Mouse (Mus musculus): ENCODE data around the gene Mrpl38.

Gene Mrpl38

DNA sequence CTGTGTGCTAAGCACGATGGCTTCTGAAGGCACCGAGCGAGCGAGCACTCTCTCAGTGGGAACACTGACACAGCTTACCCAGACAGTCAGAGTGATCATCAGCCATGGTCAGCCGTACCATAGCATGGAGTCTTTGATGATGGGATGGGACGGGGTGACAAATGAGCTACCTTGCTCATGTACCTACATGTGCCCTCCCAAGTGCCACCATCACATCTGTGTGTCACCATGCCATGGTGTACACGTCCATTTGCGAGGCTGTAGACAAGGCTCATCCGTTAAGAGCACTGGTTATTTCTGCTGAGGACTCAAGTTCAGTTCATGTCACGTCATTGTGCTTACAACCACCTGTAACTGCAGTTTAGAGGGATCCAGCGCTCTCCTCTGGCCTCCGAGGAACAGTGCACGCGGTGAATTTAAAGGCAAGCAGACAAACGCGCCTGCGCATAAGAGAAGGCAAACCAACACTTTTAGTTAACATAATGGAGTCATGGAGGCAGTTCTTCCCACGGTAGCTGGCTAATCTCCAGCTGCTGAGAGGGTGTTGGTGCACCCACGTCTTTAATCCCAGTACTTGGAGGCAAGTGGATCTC, 27.0 kb downstream of the Mrpl38 start:
- DNase-seq (ENCODE audit: inconsistent age in 2 of 2, low spot score in 1 of 2): peak in 1 of 2 experiments; percentile 32

DNA sequence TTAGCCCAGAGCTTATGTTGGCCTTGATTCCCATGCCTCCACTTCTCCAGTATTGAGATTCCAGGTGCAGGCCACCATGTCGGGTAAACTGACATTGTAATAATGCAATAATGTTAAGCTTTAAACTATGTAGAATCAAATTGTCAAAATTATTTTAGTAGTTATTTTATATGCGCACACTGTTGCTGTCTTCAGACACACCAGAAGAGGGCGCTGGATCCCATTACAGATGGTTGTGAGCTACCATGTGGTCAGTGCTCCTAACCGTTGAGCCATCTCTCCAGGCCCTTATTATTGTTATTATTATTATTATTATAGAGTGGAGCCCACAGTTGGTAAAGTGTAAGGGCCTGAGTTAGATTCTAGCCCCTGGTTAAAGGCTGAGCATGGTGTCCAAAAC, 27.6 kb downstream of the Mrpl38 start:
- no peak for DNase-seq (ENCODE audit: inconsistent age in 2 of 2, low spot score in 1 of 2)

DNA sequence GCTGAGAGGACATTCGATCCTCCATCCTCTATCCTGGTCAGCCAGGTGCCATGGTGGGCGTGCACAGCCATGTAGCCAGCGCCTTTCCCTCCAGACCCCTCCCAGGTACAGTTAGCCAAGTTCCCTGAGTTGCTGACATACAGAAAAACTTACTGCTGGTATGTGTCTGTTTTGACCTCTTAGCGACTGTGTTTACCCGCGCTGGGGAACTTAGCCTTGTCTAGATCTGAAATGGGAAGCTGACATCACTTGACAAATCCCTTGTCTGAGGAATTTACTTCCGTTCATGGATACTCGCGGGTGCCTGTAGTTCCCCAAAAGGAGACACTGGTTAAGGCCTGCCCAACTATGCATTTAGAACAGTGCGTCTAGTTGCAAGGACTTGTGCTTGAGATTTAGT, 28.1 kb downstream of the Mrpl38 start:
- DNase-seq (ENCODE audit: inconsistent age in 2 of 2, low spot score in 1 of 2): no peak

DNA sequence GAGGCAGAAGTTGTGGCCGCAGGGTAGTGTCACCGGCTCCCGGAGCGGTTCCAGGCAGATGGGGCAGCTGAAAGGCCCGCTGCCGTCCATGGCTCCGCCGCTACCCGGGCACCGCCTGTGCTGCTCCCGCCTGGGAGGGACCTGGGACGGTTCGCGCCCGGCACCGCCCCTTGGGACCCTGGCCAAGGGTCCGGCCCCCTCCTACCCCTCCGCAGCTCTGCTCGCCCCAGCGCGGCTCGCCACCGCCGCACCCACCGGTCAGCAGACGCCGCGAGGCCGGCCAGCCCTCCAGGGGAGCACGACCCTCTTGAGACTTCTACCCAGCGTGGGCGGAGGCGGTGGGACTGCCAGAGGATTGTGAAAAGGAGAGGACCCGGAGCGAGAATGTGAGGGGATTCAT, 28.5 kb downstream of the Mrpl38 start:
- DNase-seq (ENCODE audit: inconsistent age in 2 of 2, low spot score in 1 of 2): peak; percentile 83 to 88

DNA sequence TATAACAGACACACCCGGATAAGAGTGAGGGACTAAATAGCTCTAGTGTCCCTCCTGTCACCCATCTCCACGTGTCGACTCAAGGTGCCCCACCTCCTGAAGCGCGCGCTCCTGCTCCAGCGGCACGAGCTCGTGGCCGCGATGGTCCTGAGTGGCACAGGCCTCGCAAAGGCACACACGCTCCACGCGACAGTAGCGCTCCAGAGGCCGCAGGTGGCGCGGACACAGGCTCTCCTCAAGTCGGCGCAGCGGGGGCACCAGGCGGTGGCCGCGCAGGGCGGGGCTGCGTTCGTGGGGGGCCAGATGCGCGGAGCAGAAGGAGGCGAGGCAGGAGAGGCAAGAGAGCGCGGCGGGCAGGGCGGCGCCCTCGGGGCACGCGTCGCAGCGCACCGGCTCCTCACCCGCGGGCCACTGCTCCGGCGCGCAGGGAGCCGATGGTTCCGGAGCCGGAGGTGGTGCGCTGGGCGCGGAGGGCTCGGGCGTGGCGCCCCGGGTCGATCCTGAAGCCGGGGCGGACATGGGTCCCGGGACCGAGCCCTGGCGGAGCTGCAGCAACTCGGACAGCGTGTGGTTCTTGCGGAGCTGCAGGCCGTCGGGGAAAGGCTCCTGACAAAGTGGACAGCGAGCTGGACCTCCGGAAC, 29.1 kb downstream of the Mrpl38 start:
- DNase-seq (ENCODE audit: inconsistent age in 2 of 2, low spot score in 1 of 2): peak; percentile 41 to 73

DNA sequence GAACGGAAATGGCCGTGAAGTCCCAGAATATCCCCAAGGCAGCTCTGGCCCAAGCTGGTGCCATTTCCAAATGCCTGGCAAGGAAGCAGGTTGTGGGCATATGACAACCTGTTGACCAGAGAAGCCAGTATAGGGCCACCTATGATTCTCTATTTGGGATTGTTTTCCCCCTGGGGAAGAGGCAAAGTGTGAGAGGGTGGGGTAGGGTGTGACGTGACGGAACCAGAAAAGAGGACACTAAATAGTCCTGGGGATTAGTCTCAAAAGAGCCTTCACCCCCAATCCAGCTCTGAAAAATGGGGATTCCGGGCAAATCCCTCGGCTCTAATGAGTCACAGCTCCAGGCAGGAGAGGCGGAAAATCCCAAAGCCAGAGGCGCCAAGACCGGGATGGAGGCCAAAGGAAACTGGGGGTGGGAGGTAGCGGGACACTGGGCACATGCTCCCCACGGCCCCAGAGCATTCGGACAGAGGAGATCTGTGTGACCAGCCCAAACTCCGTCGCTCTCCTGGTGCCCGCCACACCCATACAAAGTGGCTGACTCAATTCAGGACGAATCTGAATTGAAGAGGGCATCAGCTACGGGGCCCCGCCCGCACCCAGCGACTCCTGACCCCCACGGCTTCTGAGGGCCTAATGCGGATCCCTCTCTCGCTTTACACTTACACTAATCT, 30.1 kb downstream of the Mrpl38 start:
- peak; percentile 65 to 80 for DNase-seq (ENCODE audit: inconsistent age in 2 of 2, low spot score in 1 of 2)

DNA sequence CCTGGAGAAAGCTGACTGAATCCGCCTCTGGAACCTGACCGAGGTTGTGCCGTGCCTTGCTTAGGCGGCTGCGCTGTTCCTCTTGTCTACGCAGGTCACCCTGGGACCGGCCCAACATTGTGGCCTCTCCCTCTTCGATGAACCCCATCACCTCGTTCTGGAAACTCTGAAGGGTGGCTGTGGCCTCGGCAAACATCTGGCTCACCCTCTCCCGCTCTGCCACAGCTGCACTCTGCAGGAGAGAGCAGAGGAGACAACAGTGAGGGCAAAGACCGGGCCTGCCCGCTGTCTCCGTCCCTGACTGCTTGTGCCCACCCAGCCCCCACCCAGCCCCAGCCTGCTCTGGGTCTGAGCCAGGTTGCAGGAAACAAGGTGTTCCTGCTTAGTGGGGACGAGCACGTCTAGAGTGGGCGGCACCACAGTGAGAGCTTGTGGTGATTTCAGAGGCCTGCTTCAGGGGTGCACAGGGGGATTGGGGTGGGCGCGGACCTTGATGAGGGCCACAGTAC, 30.8 kb downstream of the Mrpl38 start:
- peak in 1 of 2 experiments; percentile 40 for DNase-seq (ENCODE audit: inconsistent age in 2 of 2, low spot score in 1 of 2)

DNA sequence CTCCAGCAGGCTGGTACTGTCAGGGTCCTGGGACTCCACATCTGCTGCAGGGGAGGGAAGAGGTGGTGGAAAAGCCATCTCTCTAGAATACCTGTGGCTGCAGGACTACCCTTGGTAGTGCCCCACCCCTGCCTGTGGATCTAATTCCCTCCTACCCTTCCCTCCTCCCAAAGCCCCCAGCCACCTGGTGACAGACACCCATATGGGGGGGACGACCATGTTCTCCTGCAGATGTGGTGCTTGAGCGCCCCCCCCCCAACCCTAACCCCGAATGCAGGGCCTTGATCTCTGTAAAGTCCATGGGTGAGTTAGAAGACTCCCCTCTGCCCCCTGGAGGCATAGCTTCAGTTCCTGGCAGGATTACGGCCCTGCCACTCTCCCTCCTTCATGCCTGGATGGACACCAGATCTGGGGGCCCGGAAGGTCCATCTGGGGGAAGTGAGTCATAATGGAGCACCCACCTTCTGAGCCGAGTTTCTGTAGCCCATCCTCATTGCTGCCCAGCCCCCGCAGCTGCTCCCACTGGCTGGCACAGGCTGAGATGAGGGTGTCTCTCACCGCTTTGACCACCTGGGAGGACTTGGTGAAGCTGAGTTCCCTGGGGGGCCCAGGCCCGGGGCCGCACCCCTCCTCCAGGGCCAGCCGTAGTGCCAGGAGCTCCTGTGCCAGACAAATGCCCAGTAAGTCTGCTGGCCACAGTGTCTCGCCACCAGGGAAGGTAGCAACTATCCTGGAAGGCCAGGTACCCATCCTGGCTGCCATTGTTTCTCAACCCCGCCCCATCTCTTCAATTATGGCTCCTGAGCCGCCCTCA, 31.5 kb downstream of the Mrpl38 start:
- peak in 1 of 2 experiments; percentile 40 for DNase-seq (ENCODE audit: inconsistent age in 2 of 2, low spot score in 1 of 2)

DNA sequence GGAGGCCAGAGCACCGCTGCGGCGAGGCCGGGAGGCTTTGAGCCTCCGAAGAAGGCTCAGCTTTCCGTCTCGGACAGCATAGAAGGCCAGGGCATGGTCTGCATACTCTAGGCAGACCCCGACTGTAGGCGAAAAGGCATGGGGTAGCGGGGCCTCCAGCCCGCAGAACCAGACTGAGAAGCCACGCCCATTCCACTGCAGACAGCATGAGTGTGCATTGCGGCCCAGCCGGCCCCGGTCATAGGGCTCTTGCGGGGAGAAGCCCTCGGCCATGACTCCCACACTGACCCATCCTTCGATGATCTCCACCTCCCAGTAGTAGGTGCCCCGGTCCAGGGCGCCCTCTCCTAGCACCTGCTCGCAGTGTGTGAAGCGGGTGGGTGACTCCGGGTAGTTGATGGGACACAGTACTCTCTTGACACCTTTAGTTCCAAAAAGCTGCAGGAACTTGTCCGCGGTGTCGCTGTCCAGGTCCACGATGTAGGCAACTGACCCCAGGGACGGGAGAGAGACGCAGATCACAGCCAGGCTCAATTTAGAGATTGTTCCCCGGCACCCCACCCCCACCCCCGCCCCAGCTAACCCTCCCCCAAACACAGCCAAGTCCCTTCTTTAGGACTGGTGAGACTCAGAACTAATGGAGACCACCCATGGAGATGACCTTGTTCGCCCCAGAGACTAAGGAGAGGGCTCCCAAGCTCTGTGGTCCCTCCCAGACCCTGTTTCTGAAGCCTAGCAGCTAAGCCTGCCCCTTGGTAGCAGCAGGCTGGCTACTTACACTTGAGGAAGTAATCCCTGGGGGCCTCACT, 32.3 kb downstream of the Mrpl38 start:
- DNase-seq (ENCODE audit: inconsistent age in 2 of 2, low spot score in 1 of 2): peak in 1 of 2 experiments; percentile 35

DNA sequence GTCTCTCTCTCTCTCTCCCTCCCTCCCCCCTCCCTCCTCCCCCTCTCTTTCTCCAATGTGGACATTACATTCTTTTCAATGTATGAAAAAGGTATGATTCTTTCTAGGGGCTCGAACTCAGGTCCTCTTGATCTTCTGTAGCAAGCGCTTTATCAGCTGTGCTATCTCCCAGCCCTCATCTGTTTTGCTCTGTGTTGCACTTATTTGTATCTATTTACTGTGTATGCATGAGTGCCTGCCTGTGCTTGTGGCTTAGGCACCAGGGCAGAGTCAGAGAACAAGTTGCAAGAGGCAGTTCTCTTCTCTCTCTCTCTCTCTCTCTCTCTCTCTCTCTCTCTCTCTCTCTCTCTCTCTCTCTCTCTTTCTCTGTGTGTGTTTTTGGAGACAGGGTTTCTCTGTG, 33.6 kb downstream of the Mrpl38 start:
- no peak for DNase-seq (ENCODE audit: inconsistent age in 2 of 2, low spot score in 1 of 2)

DNA sequence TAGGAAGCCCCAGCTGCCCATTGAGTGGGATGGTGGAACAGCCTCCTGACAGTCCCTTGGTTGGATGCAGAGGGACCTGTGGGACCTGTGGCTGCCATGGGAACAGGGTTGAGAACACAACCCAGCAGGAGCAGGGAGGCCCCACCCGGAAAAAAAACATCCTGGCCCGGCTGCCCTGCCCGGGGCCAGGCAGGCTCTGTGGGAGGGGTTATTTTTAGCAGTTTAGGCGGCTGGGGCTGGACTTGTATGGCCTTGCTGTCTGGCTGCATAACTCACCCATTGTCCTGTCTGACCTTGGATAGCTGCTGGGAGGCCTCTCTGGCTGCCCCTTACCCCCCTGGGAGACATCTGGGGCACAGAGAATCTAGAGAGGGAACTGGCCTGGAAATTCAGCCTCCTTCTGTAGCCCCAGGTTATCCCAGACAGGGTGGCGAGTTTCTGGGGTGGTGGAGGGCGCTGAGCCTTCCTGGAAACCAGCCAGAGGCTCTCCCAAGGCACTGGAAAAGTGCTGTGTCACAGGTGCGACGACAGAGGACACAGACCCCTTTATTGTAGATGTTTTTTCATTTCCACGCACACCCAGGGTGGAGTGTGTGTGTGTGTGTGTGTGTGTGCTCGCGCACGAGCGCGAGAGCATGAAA, 34.5 kb downstream of the Mrpl38 start:
- DNase-seq (ENCODE audit: inconsistent age in 2 of 2, low spot score in 1 of 2): peak; percentile 83 to 91

DNA sequence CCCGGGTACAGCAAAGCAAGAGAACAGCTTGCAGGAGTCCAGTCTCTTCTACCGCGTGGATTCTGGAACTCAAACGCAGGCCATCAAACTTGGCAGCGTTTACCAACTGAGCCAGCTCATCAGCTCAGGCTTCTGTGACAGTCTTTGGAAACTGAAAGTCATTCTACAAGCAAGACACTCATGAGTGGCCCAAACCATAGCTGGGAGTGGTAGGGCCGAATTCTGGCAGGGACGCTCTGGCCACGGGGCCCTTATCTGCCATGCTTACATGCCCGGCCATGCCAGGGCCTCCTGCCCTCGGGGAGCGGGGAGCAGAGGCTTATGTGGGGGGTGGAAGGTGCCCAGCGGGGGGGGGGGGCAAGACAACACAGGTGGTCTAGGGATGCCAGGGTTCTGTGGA, 35.1 kb downstream of the Mrpl38 start:
- peak in 1 of 2 experiments; percentile 76 for DNase-seq (ENCODE audit: inconsistent age in 2 of 2, low spot score in 1 of 2)

DNA sequence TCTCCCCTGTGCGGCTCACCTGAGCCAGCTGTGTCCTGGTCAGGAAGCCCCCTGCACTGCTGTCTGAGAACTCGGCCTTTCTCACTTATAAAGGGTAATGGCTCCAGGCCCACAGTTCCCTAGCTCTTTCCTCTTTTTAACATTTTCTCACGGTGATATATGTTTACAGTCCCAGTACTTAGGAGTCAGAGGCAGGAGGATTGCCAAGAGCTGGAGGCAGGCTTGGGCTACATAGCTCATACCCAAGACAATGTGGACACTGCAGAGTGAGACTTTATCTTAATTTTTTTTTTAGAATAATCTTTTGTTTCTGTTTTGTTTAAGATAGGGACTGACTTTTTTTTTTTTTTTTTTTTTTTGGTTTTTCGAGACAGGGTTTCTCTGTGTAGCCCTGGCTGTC, 36.2 kb downstream of the Mrpl38 start:
- DNase-seq (ENCODE audit: inconsistent age in 2 of 2, low spot score in 1 of 2): no peak

DNA sequence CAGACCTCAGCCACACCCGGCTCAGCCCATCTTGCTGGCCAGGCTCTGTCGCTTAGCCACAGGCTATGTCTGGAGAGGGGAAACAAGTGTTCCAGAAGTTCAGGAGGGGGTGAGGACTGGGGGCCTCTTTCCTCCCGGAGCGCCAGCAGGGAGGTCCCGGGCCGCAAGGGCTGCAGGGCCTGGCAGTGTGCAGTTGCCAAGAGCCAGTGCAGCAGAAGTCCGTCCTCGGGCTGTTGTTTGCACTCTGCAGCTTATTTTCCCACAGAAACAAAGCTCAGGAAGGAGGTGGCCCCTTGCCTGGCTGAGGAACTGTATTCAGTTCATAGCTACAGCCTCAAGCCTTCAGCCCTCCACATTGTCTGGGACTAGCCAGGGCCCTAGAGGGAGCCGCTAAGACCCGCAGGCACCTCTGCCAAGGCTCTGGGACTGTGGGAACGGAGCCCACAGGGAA, 36.7 kb downstream of the Mrpl38 start:
- peak in 1 of 2 experiments; percentile 61 for DNase-seq (ENCODE audit: inconsistent age in 2 of 2, low spot score in 1 of 2)

DNA sequence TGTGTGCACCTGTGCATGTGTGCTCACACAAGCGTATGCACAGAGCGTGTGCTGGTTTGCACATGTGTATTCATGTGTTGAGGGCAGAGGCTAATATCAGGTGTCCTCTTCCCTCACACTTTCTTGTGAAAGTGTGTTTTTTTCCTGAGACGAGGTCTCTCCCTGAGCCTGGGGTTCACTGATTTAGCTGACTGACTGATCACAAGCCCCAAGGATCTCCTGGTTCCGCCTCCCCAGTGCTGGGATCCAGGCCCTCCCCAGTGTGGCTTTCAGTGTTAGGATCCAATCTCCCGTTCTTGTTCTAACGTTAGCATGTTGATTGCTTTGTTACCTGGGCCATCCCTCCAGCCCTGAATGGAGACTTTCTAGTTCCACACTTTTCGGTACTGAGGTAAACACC, 37.8 kb downstream of the Mrpl38 start:
- DNase-seq (ENCODE audit: inconsistent age in 2 of 2, low spot score in 1 of 2): no peak

DNA sequence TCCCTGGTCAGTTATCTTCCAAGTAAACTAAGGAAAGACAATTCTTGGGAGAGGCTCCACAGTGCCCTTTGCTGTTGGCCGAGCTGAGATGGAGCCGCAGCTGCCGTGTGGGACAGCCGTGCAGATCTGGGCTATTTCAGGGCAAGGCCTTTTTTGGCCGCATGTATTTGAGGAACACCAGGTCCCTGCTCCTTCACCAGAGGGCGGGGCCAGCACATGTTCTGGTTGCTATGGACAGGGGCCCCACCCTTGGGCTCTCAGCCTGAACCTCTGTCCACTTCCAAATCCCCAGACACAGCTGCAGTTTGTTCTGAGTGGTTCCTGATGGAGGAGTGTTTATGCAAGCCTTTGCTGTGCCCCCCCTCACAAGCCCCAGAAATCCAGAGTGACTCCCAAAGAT, 38.3 kb downstream of the Mrpl38 start:
- peak in 1 of 2 experiments; percentile 60 for DNase-seq (ENCODE audit: inconsistent age in 2 of 2, low spot score in 1 of 2)

DNA sequence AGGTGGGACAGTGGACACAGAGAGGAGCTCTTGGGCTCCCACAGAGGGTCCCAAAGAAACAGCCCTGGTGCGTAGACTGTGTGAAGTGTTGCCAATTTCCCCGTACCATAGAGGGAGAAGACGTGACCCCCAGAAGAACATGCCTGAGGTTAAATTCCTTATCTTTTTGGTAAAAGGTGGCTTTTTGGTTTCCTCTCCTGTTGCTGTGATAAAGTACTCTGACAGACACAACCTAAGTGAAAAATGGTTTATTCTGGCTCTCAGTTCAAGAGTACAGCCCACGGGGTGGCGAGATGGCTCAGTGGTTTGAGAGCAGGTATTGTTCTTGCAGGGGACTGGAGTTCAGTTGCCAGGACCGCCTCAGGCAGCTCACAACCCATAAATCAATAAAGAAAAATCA, 39.2 kb downstream of the Mrpl38 start:
- peak in 1 of 2 experiments; percentile 34 for DNase-seq (ENCODE audit: inconsistent age in 2 of 2, low spot score in 1 of 2)

DNA sequence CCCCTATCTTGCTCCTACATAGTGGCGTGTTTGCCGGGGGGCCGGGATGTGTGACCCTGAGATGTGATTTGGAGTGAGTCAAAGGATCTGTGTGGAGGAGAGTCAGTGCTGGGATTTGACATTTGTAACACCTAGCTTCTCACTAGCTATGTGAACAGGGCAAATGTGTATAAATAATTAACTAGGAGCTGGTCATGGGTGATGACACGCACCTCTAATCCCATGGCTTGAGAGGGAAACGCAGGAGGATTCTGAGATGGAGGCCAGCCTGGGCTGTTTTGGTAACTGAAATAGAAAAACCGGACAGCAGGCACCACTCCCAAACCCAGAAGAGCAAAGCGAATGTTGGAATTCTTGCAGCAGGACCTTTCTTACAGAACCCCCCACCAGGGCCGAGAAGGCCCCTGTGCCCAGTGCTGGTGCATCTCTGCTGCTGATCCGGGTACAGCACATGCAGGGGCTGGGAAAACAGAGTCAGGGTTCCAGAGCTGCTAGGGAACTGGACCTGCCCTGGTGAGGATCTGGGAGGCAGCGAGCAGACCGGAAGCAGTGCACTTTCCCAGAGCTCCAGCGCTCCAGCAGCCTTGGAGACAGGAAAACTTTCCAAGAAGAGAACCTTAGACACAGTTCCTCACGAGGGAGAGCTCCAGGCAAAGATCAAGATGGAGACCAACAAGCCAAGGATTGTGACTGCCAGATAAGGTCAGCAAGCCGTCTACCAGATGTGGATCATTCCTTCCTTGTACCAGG, 39.8 kb downstream of the Mrpl38 start:
- peak in 1 of 2 experiments; percentile 48 for DNase-seq (ENCODE audit: inconsistent age in 2 of 2, low spot score in 1 of 2)

All from adrenal gland, adult (tissue).